Comparison of ENCODE assay signal across 8 mouse cellular contexts in genomic region chr5:63969476-63970112, GRCm38 (mm10). TPM values are rescaled to one million over a fixed set of nuclear protein-coding genes. Genes with fewer than 3 reads are reported as not detected.
DNase-seq lines count a peak whose midpoint lies in the region; ATAC-seq lines count a peak whose summit lies in the region.

No protein-coding gene starts in this region.

- no peaks in the 10 kb centered on the region for H3K27me3 ChIP-seq in intestine, embryonic 14.5 days (replicated peaks; ENCODE audit: control insufficient read depth, insufficient read depth, low read length)
- H3K27me3 ChIP-seq in neural tube, embryonic 11.5 days (ENCODE audit: control insufficient read depth, insufficient read depth, low read length), result no peaks in the 10 kb centered on the region

- peaks cover 25% of the 10 kb centered on the region for H3K4me1 ChIP-seq in intestine, embryonic 14.5 days (replicated peaks; ENCODE audit: control insufficient read depth, insufficient read depth, low read length)
- H3K4me1 ChIP-seq in neural tube, embryonic 11.5 days (ENCODE audit: control insufficient read depth, insufficient read depth, low read length), result peaks cover 12% of the 10 kb centered on the region; the same call in 1 of the 2 replicates

- H3K9me3 ChIP-seq in intestine, embryonic 14.5 days (ENCODE audit: control insufficient read depth, low read length), result no peaks in the 10 kb centered on the region
- no peaks in the 10 kb centered on the region for H3K9me3 ChIP-seq in neural tube, embryonic 11.5 days (ENCODE audit: control insufficient read depth, low read length)

- H3K4me3 ChIP-seq in intestine, embryonic 14.5 days (ENCODE audit: low read depth, low read length), result peak overlapping the region; percentile 54
- H3K4me3 ChIP-seq in neural tube, embryonic 11.5 days (ENCODE audit: low read depth, low read length), result no peak overlapping the region

- H3K4me2 ChIP-seq in intestine, embryonic 14.5 days (ENCODE audit: low read length), result peak overlapping the region; percentile 74
- peak overlapping the region; percentile 87 for H3K4me2 ChIP-seq in neural tube, embryonic 11.5 days (ENCODE audit: low read depth)

- no peaks in the 10 kb centered on the region for H3K36me3 ChIP-seq in intestine, embryonic 14.5 days (ENCODE audit: control insufficient read depth, insufficient read depth, low read length)
- no peaks in the 10 kb centered on the region for H3K36me3 ChIP-seq in neural tube, embryonic 11.5 days (ENCODE audit: control insufficient read depth, insufficient read depth, low read length)

- intact Hi-C loops in gastrocnemius, postnatal 36 days (cut with DNase I), result no loop called here

- 26% methylated on average over 5 of the region's 5 CpGs for WGBS in intestine, embryonic 14.5 days
- WGBS in neural tube, embryonic 11.5 days, result 27% methylated on average over 5 of the region's 5 CpGs

- no peak for ATAC-seq in intestine, embryonic 14.5 days (replicated peaks; ENCODE audit: low FRiP score, low TSS enrichment, low read depth)
- no peak for ATAC-seq in neural tube, embryonic 11.5 days (ENCODE audit: insufficient read depth, low FRiP score, low TSS enrichment)

- H3K9ac ChIP-seq in intestine, embryonic 14.5 days (ENCODE audit: low read length), result no peak overlapping the region
- H3K9ac ChIP-seq in neural tube, embryonic 11.5 days (ENCODE audit: low read length), result no peak overlapping the region

- DNase-seq in adrenal gland, postnatal 10 days, result peak; percentile 22
- no peak for DNase-seq in adrenal gland, adult 2 months
- DNase-seq in retina, postnatal 1 day, result peak; percentile 46
- DNase-seq in retina, embryonic 14.5 days (ENCODE audit: low spot score), result no peak
- peak; percentile 60 for DNase-seq in intestine, embryonic 14.5 days (ENCODE audit: low spot score)
- no peak for DNase-seq in neural tube, embryonic 11.5 days (ENCODE audit: low spot score)
- DNase-seq in gastrocnemius, postnatal 36 days, result no peak
- DNase-seq in urinary bladder, postnatal 14 days (ENCODE audit: low spot score), result no peak

- peak overlapping the region; percentile 62; the same call in 1 of the 2 replicates for H3K27ac ChIP-seq in intestine, embryonic 14.5 days (ENCODE audit: low read depth)
- H3K27ac ChIP-seq in neural tube, embryonic 11.5 days (ENCODE audit: low read depth, low read length), result no peak overlapping the region

RNA-seq across cellular contexts. Expression of gene Rell1, which starts 0.9 kb away (rescaled TPM):
- total RNA-seq in adrenal gland, postnatal 10 days (2021), result 10 to 100 TPM; 32.3 to 32.4 TPM
- total RNA-seq in adrenal gland, adult 2 months (2021), result 10 to 100 TPM; 53.6 to 69.5 TPM
- 21.7 and 27.0 TPM in 2 replicates for polyA plus RNA-seq in adrenal gland, adult 2 months (2012; rRNA removed)
- 10.5 and 12.3 TPM in 2 replicates for polyA plus RNA-seq in intestine, embryonic 14.5 days (2014; fragmentation: Nextera tagmentation; extraction: Ambion mirVana)
- polyA plus RNA-seq in neural tube, embryonic 11.5 days (2014; fragmentation: Nextera tagmentation; extraction: Ambion mirVana), result 10.7 and 11.3 TPM in 2 replicates
- total RNA-seq in gastrocnemius, postnatal 36 days (2021), result 10 to 100 TPM in 1 of 2 experiments, 1 to 10 TPM in 1; 9.7 to 10.2 TPM

Comparison
In these comparisons a context has a peak if more than half of its experiments do, and no peak if none do; other contexts are left out.
1. DNase-seq: peak in adrenal gland, postnatal 10 days (single experiment), retina, postnatal 1 day (single experiment) and intestine, embryonic 14.5 days (single experiment); none in adrenal gland, adult 2 months (single experiment), retina, embryonic 14.5 days (single experiment), neural tube, embryonic 11.5 days (single experiment), gastrocnemius, postnatal 36 days (0 of 2) and urinary bladder, postnatal 14 days (single experiment).